Mouse (Mus musculus) MEL (cell line): ENCODE measurements around the gene Zc3hc1.

ENCODE experiments used
- CTCF ChIP-seq, 3 experiments: IDR thresholded peaks in 2 of 3; conservative IDR thresholded peaks in 1 of 3; 2 replicates each; pipeline ENCODE4 v1.5.1; 2011 to 2012; ENCODE audit warnings: low read length in 3 of 3, low read depth in 2 of 3, mild to moderate bottlenecking in 2 of 3, improper control_type of control experiment in 1 of 3, inconsistent platforms in 1 of 3, mixed read lengths in 1 of 3, moderate library complexity in 1 of 3; ENCODE audit not compliant: control insufficient read depth in 1 of 3, insufficient read depth in 1 of 3, poor library complexity in 1 of 3, severe bottlenecking in 1 of 3
- E2F4 ChIP-seq: IDR thresholded peaks from 2 replicates; pipeline ENCODE4 v1.6.1; 2011; ENCODE audit warnings: low read depth, low read length, improper control_type of control experiment, borderline replicate concordance
- EP300 ChIP-seq, 2 experiments: IDR thresholded peaks; 2 replicates each; pipeline ENCODE4 v1.6.1; 2011; ENCODE audit warnings: improper control_type of control experiment in 2 of 2, low read length in 2 of 2, low read depth in 1 of 2, mild to moderate bottlenecking in 1 of 2
- GATA1 ChIP-seq: IDR thresholded peaks from 2 replicates; pipeline ENCODE4 v1.6.1; 2011; ENCODE audit warnings: low read depth, low read length, improper control_type of control experiment
- HCFC1 ChIP-seq: IDR thresholded peaks from 2 replicates; pipeline ENCODE4 v1.6.1; 2012; ENCODE audit warnings: low read depth, mild to moderate bottlenecking, inconsistent platforms, low read length, improper control_type of control experiment, moderate library complexity
- MAZ ChIP-seq: IDR thresholded peaks from 2 replicates; pipeline ENCODE4 v1.6.1; 2012; ENCODE audit warnings: low read depth, mild to moderate bottlenecking, inconsistent platforms, low read length, improper control_type of control experiment
- NRF1 ChIP-seq: IDR thresholded peaks from 2 replicates; pipeline ENCODE4 v1.6.1; 2014; ENCODE audit warnings: low read depth, mild to moderate bottlenecking, inconsistent platforms, low read length, improper control_type of control experiment, moderate library complexity; ENCODE audit not compliant: poor library complexity, insufficient read depth, severe bottlenecking
- POLR2A ChIP-seq, 2 experiments: IDR thresholded peaks; 2 replicates each; pipeline ENCODE4 v1.6.1; 2011 to 2012; ENCODE audit warnings: low read length in 2 of 2, mild to moderate bottlenecking in 2 of 2, control low read depth in 1 of 2, improper control_type of control experiment in 1 of 2, low read depth in 1 of 2, moderate library complexity in 1 of 2; ENCODE audit not compliant: control insufficient read depth in 1 of 2, insufficient read depth in 1 of 2, poor library complexity in 1 of 2
- SIN3A ChIP-seq: IDR thresholded peaks from 2 replicates; pipeline ENCODE4 v1.6.1; 2012; ENCODE audit warnings: low read length, improper control_type of control experiment, inconsistent platforms
- TAL1 ChIP-seq: IDR thresholded peaks from 2 replicates; pipeline ENCODE4 v1.6.1; 2012; ENCODE audit warnings: mild to moderate bottlenecking, inconsistent platforms, low read length, moderate library complexity, mixed read lengths
- TBP ChIP-seq: IDR thresholded peaks from 2 replicates; pipeline ENCODE4 v1.8.0; 2011; ENCODE audit warnings: low read depth, low read length, improper control_type of control experiment
- TCF12 ChIP-seq: IDR thresholded peaks from 2 replicates; pipeline ENCODE4 v1.6.1; 2014; ENCODE audit warnings: low read depth, mild to moderate bottlenecking, inconsistent platforms, low read length, improper control_type of control experiment, moderate library complexity

- no peak for TF ChIP-seq CTCF (IDR thresholded peaks at IDR 0.05 in 2 of 3, conservative IDR thresholded peaks at IDR 0.05 in 1 of 3; ENCODE audit: control insufficient read depth in 1 of 3, insufficient read depth in 1 of 3, low read depth in 2 of 3, low read length in 3 of 3, poor library complexity in 1 of 3, severe bottlenecking in 1 of 3)
- no peak for TF ChIP-seq NRF1
- TF ChIP-seq TCF12 = no peak
- TF ChIP-seq SIN3A = no peak
- no peak for TF ChIP-seq EP300 (IDR thresholded peaks at IDR 0.05; ENCODE audit: low read depth in 1 of 2, low read length in 2 of 2)
- no peak for TF ChIP-seq TBP
- TF ChIP-seq TAL1 = no peak
- no peak for TF ChIP-seq E2F4
- TF ChIP-seq POLR2A (IDR thresholded peaks at IDR 0.05; ENCODE audit: control insufficient read depth in 1 of 2, insufficient read depth in 1 of 2, low read depth in 1 of 2, low read length in 2 of 2, poor library complexity in 1 of 2) = no peak
- no peak for TF ChIP-seq HCFC1
- TF ChIP-seq GATA1 = no peak
- TF ChIP-seq MAZ = no peak
Observed at GRCm38 (mm10) chr6:30363808-30364207, 27.0 kb downstream of the Zc3hc1 start.
